Mouse (Mus musculus): Measurements from ENCODE around the gene Nr2f6. TPM values are rescaled to one million over a fixed set of nuclear protein-coding genes. Genes with fewer than 3 reads are reported as not detected.

Gene Nr2f6
- total and polyA plus RNA-seq, 3 experiments, result 8.6 to 36.0 (median 9.7) TPM

DNA sequence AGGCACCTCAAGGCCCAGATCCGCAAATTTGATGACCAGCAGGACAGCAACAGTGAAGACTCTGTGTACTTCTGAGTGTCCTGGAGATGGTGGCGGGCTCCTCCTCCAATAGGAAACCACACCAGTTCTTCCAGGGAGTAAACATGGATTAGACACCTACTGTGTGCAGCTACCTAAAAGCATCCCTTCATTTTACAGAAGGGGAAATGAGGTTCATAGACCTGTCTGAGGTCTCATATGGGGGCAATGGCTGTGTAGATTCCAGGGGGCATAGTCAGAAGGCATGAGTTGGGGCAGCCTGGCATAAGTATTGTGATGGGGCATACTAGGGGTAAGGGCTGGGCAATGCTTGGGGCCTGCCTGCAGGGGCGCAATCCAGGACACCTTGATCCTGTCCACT lies 8.8 kb downstream of the Nr2f6 start:
- Histone ChIP-seq H3K4me1 (ENCODE audit: insufficient read depth, low read depth, low read length) (peaks cover 50% of the 10 kb centered on the region), H3K9me3 (replicated peaks) (peaks cover 8% of the 10 kb centered on the region), H3K27me3 (ENCODE audit: insufficient read depth, low read length) (no peaks in the 10 kb centered on the region), H3K4me3 (ENCODE audit: low read depth, low read length) (no peak overlapping the region), H3K36me3 (replicated peaks) (peaks cover 77% of the 10 kb centered on the region)
- ATAC-seq (ENCODE audit: extremely low read depth, insufficient number of reproducible peaks, low FRiP score, poor library complexity, severe bottlenecking), result no peak
- TF ChIP-seq POLR2AphosphoS5 (IDR thresholded peaks at IDR 0.05; ENCODE audit: insufficient replicate concordance, low read depth, low read length) (no peak), GATA1 (IDR thresholded peaks at IDR 0.05; ENCODE audit: borderline replicate concordance, low read length) (no peak), GATA2 (IDR thresholded peaks at IDR 0.05; ENCODE audit: borderline replicate concordance, low read depth, low read length) (no peak), TAL1 (conservative IDR thresholded peaks at IDR 0.05; ENCODE audit: low read depth, low read length) (no peak), CTCF (IDR thresholded peaks at IDR 0.05; ENCODE audit: low read depth, low read length) (no peak)
- DNase-seq (ENCODE audit: low spot score), result no peak

DNA sequence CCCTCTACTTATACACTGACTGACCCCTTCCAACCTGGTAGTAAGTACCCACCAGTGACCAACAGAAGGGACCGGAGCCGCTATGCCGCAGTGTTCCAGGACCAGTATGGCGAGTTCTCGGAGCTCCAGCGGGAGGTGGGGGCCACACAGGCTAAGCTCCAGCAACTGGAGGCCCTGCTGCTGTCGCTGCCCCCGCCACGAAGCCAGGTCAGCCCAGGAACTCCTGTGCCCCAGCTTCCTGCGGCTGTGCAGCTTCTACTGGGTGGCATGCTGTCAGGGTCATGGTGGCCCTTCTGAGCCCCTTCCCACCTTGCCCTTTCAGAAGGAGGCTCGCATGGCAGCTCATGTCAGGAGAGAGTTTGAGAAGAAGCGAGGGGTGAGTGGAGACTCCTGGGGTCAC lies 9.3 kb downstream of the Nr2f6 start:
- peaks cover 56% of the 10 kb centered on the region for H3K4me1 ChIP-seq (ENCODE audit: insufficient read depth, low read depth, low read length)
- ATAC-seq (ENCODE audit: extremely low read depth, insufficient number of reproducible peaks, low FRiP score, poor library complexity, severe bottlenecking) (no peak), DNase-seq (ENCODE audit: low spot score) (no peak)
- TF ChIP-seq CTCF (IDR thresholded peaks at IDR 0.05; ENCODE audit: low read depth, low read length), result no peak
- no peak for TF ChIP-seq GATA1 (IDR thresholded peaks at IDR 0.05; ENCODE audit: borderline replicate concordance, low read length)
- TF ChIP-seq POLR2AphosphoS5 (IDR thresholded peaks at IDR 0.05; ENCODE audit: insufficient replicate concordance, low read depth, low read length), result no peak
- H3K27me3 ChIP-seq (ENCODE audit: insufficient read depth, low read length), result no peaks in the 10 kb centered on the region
- H3K36me3 ChIP-seq (replicated peaks), result peaks cover 77% of the 10 kb centered on the region
- H3K9me3 ChIP-seq (replicated peaks), result peaks cover 8% of the 10 kb centered on the region
- H3K4me3 ChIP-seq (ENCODE audit: low read depth, low read length), result peak overlapping the region; percentile 52; the same call in 1 of the 2 replicates

DNA sequence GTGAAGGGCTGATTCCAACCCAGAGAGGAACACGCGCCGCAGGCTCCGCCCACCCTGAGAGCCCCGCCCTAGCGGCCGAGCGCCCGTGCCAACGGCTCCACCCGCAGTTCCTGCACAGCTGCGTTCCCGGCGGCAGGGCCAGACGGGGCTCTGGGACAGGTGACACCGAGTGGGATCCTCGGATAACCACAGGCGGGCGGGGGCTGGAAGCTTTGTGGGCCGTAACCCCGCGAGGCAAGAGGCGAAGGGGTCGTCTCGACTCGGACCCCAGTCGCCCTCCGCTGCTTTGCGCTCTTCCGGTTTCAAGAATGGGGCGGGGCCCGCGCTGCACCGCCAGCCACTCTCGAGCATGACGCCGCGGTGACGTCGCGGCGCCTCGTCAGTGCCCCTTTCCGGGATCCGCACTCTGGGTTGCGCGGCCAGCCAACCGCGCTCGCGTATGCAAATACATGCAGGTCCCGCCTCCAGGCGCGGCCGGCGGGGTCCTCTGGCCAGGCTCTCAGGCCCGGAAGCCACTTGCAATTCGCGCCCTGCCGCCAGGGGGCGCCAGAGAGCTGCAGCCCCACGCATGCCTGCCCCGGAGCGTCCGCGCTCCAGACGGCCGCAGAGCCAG lies 10.4 kb downstream of the Nr2f6 start, which contains the start of gene Ocel1:
Gene Ocel1 (plus strand): TSS at position 63 of the 613 bp plus-strand sequence.
- H3K9me3 ChIP-seq (replicated peaks), result peaks cover 8% of the 10 kb centered on the region
- ATAC-seq (ENCODE audit: extremely low read depth, insufficient number of reproducible peaks, low FRiP score, poor library complexity, severe bottlenecking) (peak; percentile 74), DNase-seq (ENCODE audit: low spot score) (peak; percentile 99)
- no peaks in the 10 kb centered on the region for H3K27me3 ChIP-seq (ENCODE audit: insufficient read depth, low read length)
- TF ChIP-seq GATA1 (IDR thresholded peaks at IDR 0.05; ENCODE audit: borderline replicate concordance, low read length) (no peak), TAL1 (conservative IDR thresholded peaks at IDR 0.05; ENCODE audit: low read depth, low read length) (no peak), GATA2 (IDR thresholded peaks at IDR 0.05; ENCODE audit: borderline replicate concordance, low read depth, low read length) (no peak), CTCF (IDR thresholded peaks at IDR 0.05; ENCODE audit: low read depth, low read length) (peak; percentile 94), POLR2AphosphoS5 (IDR thresholded peaks at IDR 0.05; ENCODE audit: insufficient replicate concordance, low read depth, low read length) (no peak)
- H3K36me3 ChIP-seq (replicated peaks), result peaks cover 67% of the 10 kb centered on the region
- H3K4me1 ChIP-seq (ENCODE audit: insufficient read depth, low read depth, low read length), result peaks cover 62% of the 10 kb centered on the region
- H3K4me3 ChIP-seq (ENCODE audit: low read depth, low read length), result peak within 1 kb of the TSS; percentile 80

DNA sequence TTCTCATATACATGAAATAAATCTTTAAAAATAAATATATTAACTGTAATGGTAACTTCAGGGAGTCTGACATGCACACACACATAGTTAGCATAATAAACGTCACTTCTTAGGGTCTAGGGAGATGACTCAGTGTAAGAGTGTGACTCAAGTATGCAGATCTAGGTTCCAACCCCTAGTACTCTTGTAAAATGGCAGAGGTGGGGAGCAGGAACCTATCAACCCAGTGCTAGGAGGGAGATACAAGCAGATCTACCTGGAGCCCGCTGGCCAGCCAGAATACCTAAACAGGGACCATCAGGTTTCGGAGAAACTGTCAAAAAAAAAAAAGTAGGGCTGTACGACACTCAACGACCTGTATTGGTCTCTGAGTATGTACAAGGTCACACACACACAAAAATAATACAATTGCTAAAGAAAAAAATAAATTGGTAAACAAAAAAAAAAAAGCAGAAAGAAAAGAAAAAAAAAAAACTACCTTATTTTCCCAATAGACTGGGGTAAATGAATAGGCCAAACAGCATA lies 11.0 kb downstream of the Nr2f6 start:
- Histone ChIP-seq H3K27me3 (ENCODE audit: insufficient read depth, low read length) (no peaks in the 10 kb centered on the region), H3K36me3 (replicated peaks) (peaks cover 61% of the 10 kb centered on the region), H3K9me3 (replicated peaks) (peaks cover 4% of the 10 kb centered on the region), H3K4me3 (ENCODE audit: low read depth, low read length) (peak overlapping the region; percentile 80), H3K4me1 (ENCODE audit: insufficient read depth, low read depth, low read length) (peaks cover 67% of the 10 kb centered on the region)
- TF ChIP-seq GATA1 (IDR thresholded peaks at IDR 0.05; ENCODE audit: borderline replicate concordance, low read length) (no peak), CTCF (IDR thresholded peaks at IDR 0.05; ENCODE audit: low read depth, low read length) (no peak), POLR2AphosphoS5 (IDR thresholded peaks at IDR 0.05; ENCODE audit: insufficient replicate concordance, low read depth, low read length) (no peak), TAL1 (conservative IDR thresholded peaks at IDR 0.05; ENCODE audit: low read depth, low read length) (no peak), GATA2 (IDR thresholded peaks at IDR 0.05; ENCODE audit: borderline replicate concordance, low read depth, low read length) (no peak)
- DNase-seq (ENCODE audit: low spot score) (no peak), ATAC-seq (ENCODE audit: extremely low read depth, insufficient number of reproducible peaks, low FRiP score, poor library complexity, severe bottlenecking) (no peak)

DNA sequence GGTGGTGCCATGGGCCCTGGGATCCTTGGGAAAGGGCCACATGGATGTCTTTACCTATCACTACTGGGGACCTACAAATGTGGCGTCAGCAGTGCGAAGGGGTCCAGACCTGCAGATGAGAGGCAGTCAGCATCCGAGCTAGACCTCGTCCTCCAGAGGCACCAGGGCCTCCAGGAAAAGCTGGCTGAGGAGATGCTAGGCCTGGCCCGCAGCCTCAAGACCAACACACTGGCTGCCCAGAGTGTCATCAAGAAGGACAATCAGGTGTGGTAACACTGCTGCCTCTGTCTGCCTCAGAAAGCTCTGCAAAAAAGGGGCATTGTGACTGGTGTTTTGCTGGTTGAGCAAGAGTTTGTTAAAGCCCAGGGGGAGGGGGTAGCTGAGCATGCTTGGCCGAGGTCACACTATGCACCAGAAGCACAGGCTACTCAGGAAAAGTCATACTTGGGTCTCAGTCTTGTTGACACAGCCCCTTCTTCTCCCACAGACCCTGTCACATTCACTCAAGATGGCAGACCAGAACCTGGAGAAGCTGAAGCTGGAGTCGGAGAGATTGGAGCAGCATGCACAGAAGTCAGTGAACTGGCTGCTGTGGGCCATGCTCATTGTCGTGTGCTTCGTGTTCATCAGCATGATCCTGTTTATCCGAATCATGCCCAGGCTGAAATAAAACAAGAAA lies 12.6 kb downstream of the Nr2f6 start:
- Histone ChIP-seq H3K4me3 (ENCODE audit: low read depth, low read length) (peak overlapping the region; percentile 4; the same call in 1 of the 2 replicates), H3K4me1 (ENCODE audit: insufficient read depth, low read depth, low read length) (peaks cover 54% of the 10 kb centered on the region), H3K36me3 (replicated peaks) (peaks cover 45% of the 10 kb centered on the region), H3K27me3 (ENCODE audit: insufficient read depth, low read length) (no peaks in the 10 kb centered on the region), H3K9me3 (replicated peaks) (no peaks in the 10 kb centered on the region)
- TF ChIP-seq GATA2 (IDR thresholded peaks at IDR 0.05; ENCODE audit: borderline replicate concordance, low read depth, low read length), result no peak
- no peak for TF ChIP-seq CTCF (IDR thresholded peaks at IDR 0.05; ENCODE audit: low read depth, low read length)
- TF ChIP-seq POLR2AphosphoS5 (IDR thresholded peaks at IDR 0.05; ENCODE audit: insufficient replicate concordance, low read depth, low read length), result no peak
- no peak for TF ChIP-seq GATA1 (IDR thresholded peaks at IDR 0.05; ENCODE audit: borderline replicate concordance, low read length)
- no peak for TF ChIP-seq TAL1 (conservative IDR thresholded peaks at IDR 0.05; ENCODE audit: low read depth, low read length)
- DNase-seq (ENCODE audit: low spot score) (no peak), ATAC-seq (ENCODE audit: extremely low read depth, insufficient number of reproducible peaks, low FRiP score, poor library complexity, severe bottlenecking) (no peak)

DNA sequence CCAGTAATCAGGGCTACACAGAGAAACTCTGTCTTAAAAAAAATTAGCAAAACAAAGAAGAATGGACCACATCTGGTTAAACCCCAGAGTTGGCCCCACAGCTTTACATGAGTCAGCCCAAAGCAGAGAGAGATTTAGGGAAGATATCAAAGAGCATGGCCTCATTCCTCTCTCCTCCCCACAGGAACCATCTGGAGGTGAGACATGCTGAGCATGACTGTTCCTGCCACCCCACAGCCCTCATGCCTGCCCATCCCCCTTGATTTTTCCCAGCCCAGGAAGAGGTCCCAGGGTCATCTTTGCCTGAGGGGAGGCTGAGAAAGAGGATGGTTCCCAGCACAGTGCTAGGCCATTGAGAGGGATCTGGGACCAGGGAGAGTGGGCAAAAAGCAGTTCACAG lies 13.4 kb downstream of the Nr2f6 start:
- Histone ChIP-seq H3K9me3 (replicated peaks) (no peaks in the 10 kb centered on the region), H3K4me1 (ENCODE audit: insufficient read depth, low read depth, low read length) (peaks cover 54% of the 10 kb centered on the region), H3K4me3 (ENCODE audit: low read depth, low read length) (peak overlapping the region; percentile 48; the same call in 1 of the 2 replicates), H3K36me3 (replicated peaks) (peaks cover 37% of the 10 kb centered on the region), H3K27me3 (ENCODE audit: insufficient read depth, low read length) (no peaks in the 10 kb centered on the region)
- DNase-seq (ENCODE audit: low spot score), result no peak
- ATAC-seq (ENCODE audit: extremely low read depth, insufficient number of reproducible peaks, low FRiP score, poor library complexity, severe bottlenecking), result no peak
- TF ChIP-seq GATA2 (IDR thresholded peaks at IDR 0.05; ENCODE audit: borderline replicate concordance, low read depth, low read length), result no peak
- TF ChIP-seq POLR2AphosphoS5 (IDR thresholded peaks at IDR 0.05; ENCODE audit: insufficient replicate concordance, low read depth, low read length), result no peak
- TF ChIP-seq GATA1 (IDR thresholded peaks at IDR 0.05; ENCODE audit: borderline replicate concordance, low read length), result no peak
- no peak for TF ChIP-seq CTCF (IDR thresholded peaks at IDR 0.05; ENCODE audit: low read depth, low read length)
- no peak for TF ChIP-seq TAL1 (conservative IDR thresholded peaks at IDR 0.05; ENCODE audit: low read depth, low read length)
